Mouse (Mus musculus) E14TG2a.4 (cell line): ENCODE measurements around the gene Cntnap5a.

Experiments
- H3K27me3 ChIP-seq: 2 replicates; pipeline ENCODE4 v1.6.1; 2014; ENCODE audit warnings: low read length, control low read depth; ENCODE audit not compliant: insufficient read depth
- H3K36me3 ChIP-seq: 2 replicates; pipeline ENCODE4 v1.6.1; 2014; ENCODE audit warnings: low read length, control low read depth; ENCODE audit not compliant: insufficient read depth
- H3K4me1 ChIP-seq: replicated peaks from 2 replicates; pipeline ENCODE4 v1.6.1; 2014; ENCODE audit warnings: low read depth, low read length, control low read depth
- H3K4me3 ChIP-seq: replicated peaks from 2 replicates; pipeline ENCODE4 v1.5.1; 2014; ENCODE audit warnings: mild to moderate bottlenecking, low read length
- H3K9me3 ChIP-seq: 2 replicates; pipeline ENCODE4 v1.6.1; 2014; ENCODE audit warnings: low read length, control low read depth
- CTCF ChIP-seq: conservative IDR thresholded peaks from 2 replicates; pipeline ENCODE4 v1.5.1; 2014; ENCODE audit warnings: low read length
- NANOG ChIP-seq: IDR thresholded peaks from 2 replicates; pipeline ENCODE4 v1.6.1; 2014; ENCODE audit warnings: borderline replicate concordance, low read length, mixed read lengths
- POU5F1 ChIP-seq: IDR thresholded peaks from 2 replicates; pipeline ENCODE4 v1.6.1; 2014; ENCODE audit warnings: low read length, borderline replicate concordance

The Cntnap5a gene

DNA sequence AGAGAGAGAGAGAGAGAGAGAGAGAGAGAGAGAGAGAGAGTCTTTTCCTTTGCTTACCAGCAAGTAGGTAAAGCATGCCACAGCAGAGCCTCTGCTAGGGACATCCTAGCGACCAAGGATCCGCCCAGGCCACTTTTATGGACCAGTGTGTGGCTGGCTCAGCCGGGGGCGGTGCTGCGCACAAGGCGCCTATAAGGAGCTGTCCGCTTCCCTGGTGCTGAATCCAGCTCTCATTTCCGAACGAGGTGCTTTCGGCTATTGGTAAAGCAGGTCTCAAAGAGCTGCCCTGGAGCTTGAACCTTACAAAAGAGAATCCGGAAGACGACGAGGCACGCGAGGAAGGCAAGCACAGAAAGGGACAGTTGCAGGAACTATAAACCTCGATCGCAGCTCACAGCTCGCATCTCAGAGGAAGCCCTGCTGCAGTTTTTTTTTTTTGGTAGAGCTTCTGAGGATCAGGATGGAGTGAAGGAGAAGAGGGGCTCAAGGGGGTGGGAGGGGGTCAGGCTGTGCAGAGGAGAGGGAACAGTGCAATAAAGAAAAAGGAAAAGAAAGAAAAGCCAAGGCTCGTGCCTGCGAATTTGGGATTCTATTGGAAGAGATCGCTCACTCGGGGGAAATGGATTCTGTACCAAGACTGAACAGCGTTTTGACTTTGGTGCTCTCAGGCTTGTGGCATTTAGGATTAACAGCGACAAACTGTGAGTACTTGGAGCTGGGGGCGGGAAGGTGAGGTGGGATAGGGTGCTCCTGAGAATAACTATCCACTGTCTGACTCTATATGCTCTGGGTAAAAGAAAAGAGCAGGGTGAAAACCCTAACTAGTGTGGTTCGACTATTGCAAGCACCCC, at the start of gene Cntnap5a:
Gene Cntnap5a, plus strand, starts transcription at position 239 of the 851 bp plus-strand sequence.
- TF ChIP-seq NANOG (no peak), CTCF (no peak), POU5F1 (no peak)
- Histone ChIP-seq H3K27me3 (peaks cover 15% of the 10 kb centered on the region), H3K36me3 (no peaks in the 10 kb centered on the region), H3K9me3 (no peaks in the 10 kb centered on the region), H3K4me1 (no peaks in the 10 kb centered on the region), H3K4me3 (no peak within 1 kb of the TSS)

DNA sequence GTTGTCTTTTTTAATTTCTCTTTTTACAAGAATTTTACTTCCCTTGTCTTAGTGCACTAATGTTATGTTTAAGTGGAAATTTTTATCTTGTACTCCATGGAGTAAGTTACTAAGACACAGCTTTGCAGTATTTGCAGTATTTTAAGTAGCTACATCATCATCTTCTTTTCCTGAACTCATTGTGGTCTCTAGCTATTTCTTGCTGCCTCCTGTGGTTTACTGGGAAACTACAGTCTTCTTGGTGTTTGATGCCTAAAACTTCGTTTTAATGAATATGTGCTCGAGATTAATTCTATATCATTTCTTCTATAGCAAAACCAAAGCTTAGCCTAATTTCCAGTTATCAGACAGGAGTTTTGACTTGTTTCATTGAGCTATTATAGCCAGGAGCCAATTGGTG, 37.6 kb upstream of the Cntnap5a start:
- Histone ChIP-seq H3K4me3 (no peak overlapping the region), H3K36me3 (no peaks in the 10 kb centered on the region), H3K9me3 (no peaks in the 10 kb centered on the region), H3K4me1 (no peaks in the 10 kb centered on the region), H3K27me3 (no peaks in the 10 kb centered on the region)
- TF ChIP-seq NANOG (no peak), CTCF (no peak), POU5F1 (no peak)

DNA sequence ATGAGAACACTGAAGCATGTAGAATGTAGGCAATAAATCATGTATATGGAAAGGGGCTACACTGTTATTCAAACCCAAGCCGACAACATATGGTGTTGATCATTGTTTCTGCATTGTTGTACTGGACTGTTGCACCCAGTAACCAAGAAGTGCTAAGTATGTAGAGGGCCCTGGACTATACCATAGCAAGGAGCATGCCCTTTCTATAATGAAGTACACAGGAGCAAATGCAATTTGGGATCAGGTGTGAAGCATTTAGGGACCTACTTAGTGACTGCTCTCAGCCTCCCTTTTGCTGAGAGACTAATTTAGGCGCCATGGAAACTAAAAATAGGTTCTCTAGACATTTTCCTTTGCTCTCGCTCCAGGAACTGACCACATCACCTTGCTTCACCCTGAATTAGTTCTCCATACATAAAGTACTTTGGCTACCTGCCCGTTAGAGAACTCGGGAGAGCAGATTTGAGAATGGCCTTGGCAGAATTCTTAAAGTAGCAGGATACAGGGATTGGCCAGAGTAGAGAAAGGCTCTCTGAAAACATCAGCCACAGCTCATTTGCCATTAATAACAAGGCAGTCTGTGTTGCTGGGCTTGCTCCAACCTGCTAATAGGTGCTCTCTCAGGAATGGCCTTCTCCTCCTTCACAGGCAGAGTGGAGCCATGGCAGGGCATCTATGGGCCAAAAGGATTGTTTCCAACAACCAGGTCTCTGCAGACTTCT, 26.1 kb upstream of the Cntnap5a start:
- H3K4me1 ChIP-seq: no peaks in the 10 kb centered on the region

DNA sequence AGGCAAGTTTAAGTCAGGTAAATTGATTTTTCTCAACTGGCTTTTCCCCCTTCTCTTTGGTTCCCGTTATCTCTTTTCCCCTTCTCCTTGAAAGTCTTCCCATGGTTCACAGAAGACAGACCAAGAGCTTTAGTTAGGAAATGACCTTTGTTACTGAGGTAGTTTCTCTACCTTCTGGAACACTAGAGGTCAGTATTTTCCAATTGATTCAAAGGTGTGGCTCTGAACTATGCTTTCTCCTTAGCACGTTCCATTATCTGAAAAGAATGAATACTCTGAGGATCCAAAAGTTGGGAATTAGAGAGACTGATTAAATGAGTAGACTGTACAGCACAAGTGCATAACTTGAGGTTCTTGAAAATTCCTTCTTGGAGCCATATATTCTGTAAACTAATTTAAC, 1.9 kb downstream of the Cntnap5a start:
- Histone ChIP-seq H3K27me3 (peaks cover 15% of the 10 kb centered on the region), H3K4me3 (no peak overlapping the region), H3K4me1 (no peaks in the 10 kb centered on the region), H3K9me3 (no peaks in the 10 kb centered on the region), H3K36me3 (no peaks in the 10 kb centered on the region)
- TF ChIP-seq NANOG: no peak
- no peak for TF ChIP-seq CTCF
- TF ChIP-seq POU5F1: no peak

More for the DNA sequence above, 26.1 kb upstream of the Cntnap5a start:
- no peaks in the 10 kb centered on the region for H3K27me3 ChIP-seq
- H3K9me3 ChIP-seq: no peaks in the 10 kb centered on the region
- H3K4me3 ChIP-seq: no peak overlapping the region
- no peaks in the 10 kb centered on the region for H3K36me3 ChIP-seq
- TF ChIP-seq POU5F1 (no peak), CTCF (no peak), NANOG (no peak)

DNA sequence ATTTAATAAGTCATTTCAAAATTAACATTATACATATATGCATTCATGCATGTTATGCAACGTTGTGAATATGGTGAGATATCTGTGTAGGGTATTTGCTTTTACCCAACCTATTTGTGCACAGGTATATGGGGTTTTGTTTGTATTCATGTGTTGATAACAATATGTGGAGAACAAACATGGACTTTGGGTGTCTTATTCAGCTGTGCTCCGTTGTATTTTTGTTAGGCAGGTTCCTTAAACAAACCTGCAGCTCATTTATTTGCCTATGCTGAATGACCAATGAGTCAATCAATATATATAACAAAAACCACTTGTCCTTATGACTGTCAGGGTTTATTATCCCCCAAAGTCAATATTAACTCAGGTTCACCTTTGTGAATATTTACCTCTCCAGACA, 15.2 kb downstream of the Cntnap5a start:
- no peak for TF ChIP-seq POU5F1
- no peak for TF ChIP-seq CTCF
- Histone ChIP-seq H3K27me3 (no peaks in the 10 kb centered on the region), H3K4me3 (no peak overlapping the region), H3K36me3 (no peaks in the 10 kb centered on the region), H3K9me3 (no peaks in the 10 kb centered on the region), H3K4me1 (no peaks in the 10 kb centered on the region)

DNA sequence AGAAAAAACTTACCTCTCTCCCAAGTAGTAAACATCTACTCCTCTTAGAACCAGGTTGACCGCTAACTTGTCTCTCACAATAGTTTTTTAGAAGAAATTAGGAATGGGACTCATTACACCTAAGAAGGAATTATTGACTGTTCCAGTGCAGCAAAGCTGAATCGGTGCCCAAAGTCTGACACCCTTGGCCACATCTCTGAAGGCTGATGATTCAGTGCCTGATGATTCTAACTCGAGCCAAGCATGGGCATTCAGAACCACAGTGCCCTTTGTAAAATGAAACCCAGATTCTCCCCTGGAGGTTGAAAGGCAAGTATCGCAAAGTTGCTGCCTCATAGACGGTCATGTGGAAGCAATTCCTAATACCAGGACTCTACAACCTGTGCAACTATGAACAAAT, 58.0 kb downstream of the Cntnap5a start:
- Histone ChIP-seq H3K36me3 (no peaks in the 10 kb centered on the region), H3K9me3 (no peaks in the 10 kb centered on the region), H3K4me3 (no peak overlapping the region), H3K4me1 (no peaks in the 10 kb centered on the region), H3K27me3 (no peaks in the 10 kb centered on the region)
- TF ChIP-seq CTCF (no peak), NANOG (no peak), POU5F1 (no peak)

DNA sequence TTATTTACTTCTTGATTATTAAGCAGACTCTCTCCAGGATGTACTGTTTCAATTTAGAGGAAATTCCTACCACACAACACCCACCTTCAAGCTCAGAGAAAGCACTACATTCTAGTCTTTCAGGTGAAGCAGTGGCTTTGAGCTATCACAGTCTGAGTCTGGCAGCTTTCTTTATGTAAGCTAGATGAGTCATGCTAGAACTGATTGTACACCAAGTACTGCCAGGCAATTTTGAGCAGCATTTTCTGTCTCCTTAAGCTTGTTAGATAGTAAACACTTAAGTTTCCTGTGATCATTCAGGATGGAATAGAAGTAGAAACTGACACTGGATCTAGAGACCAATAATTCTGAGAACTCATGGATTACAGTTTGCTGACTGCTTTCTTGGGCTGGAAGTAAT, 61.0 kb downstream of the Cntnap5a start:
- Histone ChIP-seq H3K4me3 (no peak overlapping the region), H3K36me3 (no peaks in the 10 kb centered on the region), H3K27me3 (no peaks in the 10 kb centered on the region), H3K9me3 (no peaks in the 10 kb centered on the region), H3K4me1 (no peaks in the 10 kb centered on the region)
- TF ChIP-seq CTCF (no peak), NANOG (no peak), POU5F1 (no peak)

DNA sequence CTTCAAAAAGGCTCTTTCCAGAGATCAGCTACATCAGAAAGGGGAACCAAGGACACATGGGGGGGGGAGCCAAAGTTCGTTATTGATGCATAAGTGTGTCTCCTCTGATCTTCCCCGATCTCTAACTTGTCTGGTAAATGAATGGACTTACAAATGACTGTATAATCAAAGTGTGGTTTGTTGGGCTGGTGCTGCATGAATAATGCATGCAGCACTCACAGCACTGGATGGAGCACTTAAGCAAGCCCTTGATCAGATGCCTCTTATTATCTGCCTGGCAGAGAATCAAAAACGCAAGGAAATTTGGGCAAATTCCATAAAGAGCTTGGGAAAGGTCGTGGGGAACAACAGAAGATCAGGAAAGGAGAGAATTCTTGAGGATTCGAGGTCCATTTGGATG, 100.2 kb downstream of the Cntnap5a start:
- H3K9me3 ChIP-seq: no peaks in the 10 kb centered on the region
- H3K27me3 ChIP-seq: no peaks in the 10 kb centered on the region
- no peaks in the 10 kb centered on the region for H3K36me3 ChIP-seq
- TF ChIP-seq POU5F1: no peak
- no peak overlapping the region for H3K4me3 ChIP-seq
- H3K4me1 ChIP-seq: no peaks in the 10 kb centered on the region
